Mouse (Mus musculus): ENCODE measurements around the gene Pde4b. TPM values are rescaled to one million over a fixed set of nuclear protein-coding genes. Genes with fewer than 3 reads are reported as not detected.

The Pde4b gene
- polyA plus RNA-seq, 1 experiment, result 11.5 TPM

DNA sequence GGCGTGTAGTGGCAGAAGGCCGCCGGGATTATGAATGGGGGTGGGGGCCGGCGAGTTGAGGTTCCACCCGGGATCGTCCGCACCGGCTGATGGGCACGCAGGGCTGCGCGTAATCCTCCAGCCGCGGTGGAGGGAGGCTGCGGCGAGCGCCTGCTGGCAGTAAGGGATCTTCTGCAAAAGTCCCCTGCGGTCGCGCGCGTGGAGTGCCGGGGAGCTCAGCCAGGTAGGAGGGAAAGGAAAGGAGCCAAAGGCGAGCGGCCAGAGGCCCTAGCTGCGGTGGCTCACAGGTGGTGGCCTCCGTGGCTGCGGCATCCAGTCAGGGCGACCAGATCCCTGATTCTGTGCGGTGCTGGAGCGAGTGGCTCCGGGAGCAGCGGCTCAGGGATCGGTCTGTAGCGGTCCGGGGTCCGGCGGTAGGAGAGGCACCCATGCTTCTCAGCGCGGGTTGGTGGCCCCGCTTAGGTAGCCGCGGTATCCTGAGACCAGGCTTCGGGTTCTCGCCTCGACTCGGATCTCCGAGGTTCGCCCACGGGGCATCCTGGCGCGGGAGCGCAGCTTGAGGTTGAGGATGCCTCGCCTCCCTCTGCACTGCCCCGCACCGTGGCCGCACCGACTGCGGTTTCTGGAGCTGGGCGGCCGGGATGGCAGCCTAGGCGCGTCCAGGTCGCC is 357 bp downstream of the Pde4b start:
- TF ChIP-seq CTCF (conservative IDR thresholded peaks at IDR 0.05; ENCODE audit: insufficient read depth, insufficient read length, low read depth, low read length), result no peak
- Histone ChIP-seq H3K36me3 (ENCODE audit: control insufficient read depth, insufficient read depth, low read length) (no peaks in the 10 kb centered on the region), H3K4me1 (ENCODE audit: control insufficient read depth, insufficient read depth, low read length) (no peaks in the 10 kb centered on the region), H3K27ac (ENCODE audit: insufficient read depth, low read depth, low read length) (no peak overlapping the region), H3K4me3 (ENCODE audit: insufficient read depth, low read depth, low read length) (peak overlapping the region; percentile 45), H3K27me3 (replicated peaks; ENCODE audit: control insufficient read depth, insufficient read depth, low read length) (peaks cover 2% of the 10 kb centered on the region; the same call in 1 of the 2 replicates)
- no peak for DNase-seq
- under 1% methylated on average over 64 of the region's 64 CpGs for WGBS

DNA sequence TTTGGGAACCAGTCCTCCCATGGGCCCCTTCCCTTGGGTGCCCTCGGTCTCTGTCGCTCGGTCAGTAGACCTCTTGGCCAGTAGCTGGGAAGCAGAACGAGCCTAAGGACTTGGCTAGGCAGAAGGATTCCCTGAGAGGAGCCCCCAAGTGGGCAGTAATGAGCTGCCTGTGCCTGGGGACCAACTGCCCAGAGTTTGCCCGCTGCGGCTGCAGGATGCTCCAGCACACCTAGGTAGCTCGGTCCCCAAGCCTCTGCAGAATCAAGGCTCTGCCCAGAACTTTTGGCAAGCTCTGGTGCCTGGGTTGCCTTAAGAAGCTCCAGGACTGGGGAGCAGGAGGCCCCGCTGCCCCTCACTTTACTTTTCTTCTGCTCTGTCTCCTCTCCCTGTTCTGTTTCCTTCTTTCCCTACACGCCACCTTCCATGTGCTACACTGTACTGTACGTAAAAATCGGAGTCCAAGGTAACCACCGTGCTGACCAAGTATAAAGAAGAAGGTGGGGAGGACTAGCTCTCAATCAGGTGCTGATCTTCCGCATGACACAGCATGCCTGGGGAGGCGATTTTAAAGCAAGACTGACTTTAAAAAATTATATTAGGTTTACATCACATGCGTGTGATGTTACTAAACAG is 1.0 kb downstream of the Pde4b start:
- peaks cover 2% of the 10 kb centered on the region; the same call in 1 of the 2 replicates for H3K27me3 ChIP-seq (replicated peaks; ENCODE audit: control insufficient read depth, insufficient read depth, low read length)
- H3K4me3 ChIP-seq (ENCODE audit: insufficient read depth, low read depth, low read length), result peak overlapping the region; percentile 45; the same call in 1 of the 2 replicates
- no peak overlapping the region for H3K27ac ChIP-seq (ENCODE audit: insufficient read depth, low read depth, low read length)
- TF ChIP-seq POLR2A (IDR thresholded peaks at IDR 0.05; ENCODE audit: low read depth, low read length) (no peak), CTCF (conservative IDR thresholded peaks at IDR 0.05; ENCODE audit: insufficient read depth, insufficient read length, low read depth, low read length) (no peak)
- H3K36me3 ChIP-seq (ENCODE audit: control insufficient read depth, insufficient read depth, low read length), result no peaks in the 10 kb centered on the region
- 30% methylated on average over 15 of the region's 15 CpGs for whole genome bisulfite sequencing
- no peak for DNase-seq
- H3K4me1 ChIP-seq (ENCODE audit: control insufficient read depth, insufficient read depth, low read length), result no peaks in the 10 kb centered on the region

DNA sequence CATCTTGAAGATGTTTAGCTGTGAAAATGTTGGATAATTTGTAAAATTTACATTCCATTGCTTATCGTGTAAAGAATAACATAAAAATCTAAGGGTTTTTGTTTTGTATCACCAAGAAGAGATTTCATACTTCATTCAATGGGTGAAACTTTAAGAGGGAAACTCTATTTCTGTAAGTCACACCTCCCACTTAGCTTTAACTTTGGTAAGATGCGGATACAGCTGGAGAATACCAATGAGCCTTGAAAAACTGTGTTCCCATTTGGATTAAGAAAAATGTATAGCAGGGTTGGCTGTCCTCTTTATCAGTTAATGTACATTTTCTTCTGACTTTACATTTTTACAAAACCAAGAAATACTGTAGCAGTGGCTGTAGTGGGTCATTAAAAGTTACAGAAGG is 8.5 kb downstream of the Pde4b start:
- Histone ChIP-seq H3K27ac (ENCODE audit: insufficient read depth, low read depth, low read length) (no peak overlapping the region), H3K27me3 (replicated peaks; ENCODE audit: control insufficient read depth, insufficient read depth, low read length) (no peaks in the 10 kb centered on the region), H3K4me3 (ENCODE audit: insufficient read depth, low read depth, low read length) (no peak overlapping the region), H3K4me1 (ENCODE audit: control insufficient read depth, insufficient read depth, low read length) (no peaks in the 10 kb centered on the region), H3K36me3 (ENCODE audit: control insufficient read depth, insufficient read depth, low read length) (no peaks in the 10 kb centered on the region)
- no peak for DNase-seq
- no peak for TF ChIP-seq POLR2A (IDR thresholded peaks at IDR 0.05; ENCODE audit: low read depth, low read length)
- TF ChIP-seq CTCF (conservative IDR thresholded peaks at IDR 0.05; ENCODE audit: insufficient read depth, insufficient read length, low read depth, low read length), result no peak
- WGBS, result 92% methylated on average over 2 of the region's 2 CpGs

DNA sequence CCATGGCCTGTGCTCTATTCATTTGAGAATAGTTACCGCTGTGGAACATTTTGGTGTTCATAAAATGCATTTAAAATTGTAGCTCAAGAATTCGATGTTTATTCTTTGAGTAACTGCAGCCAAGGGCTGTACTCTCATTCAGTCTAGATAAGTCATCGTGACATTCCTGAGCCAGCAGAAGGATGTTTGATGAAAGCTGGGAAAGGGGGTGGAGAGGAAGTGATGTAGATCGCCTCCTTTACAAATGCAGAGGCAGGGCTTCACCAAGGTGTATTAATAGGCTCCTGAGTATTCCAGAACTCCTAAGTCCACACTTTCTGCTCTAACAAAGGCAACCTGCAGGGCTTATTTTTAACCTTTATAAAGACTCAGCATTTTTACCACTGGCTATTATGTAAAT is 14.9 kb downstream of the Pde4b start:
- no peak overlapping the region for H3K4me3 ChIP-seq (ENCODE audit: insufficient read depth, low read depth, low read length)
- DNase-seq, result peak; percentile 10
- 61% methylated on average over 4 of the region's 4 CpGs for WGBS
- H3K27me3 ChIP-seq (replicated peaks; ENCODE audit: control insufficient read depth, insufficient read depth, low read length), result no peaks in the 10 kb centered on the region; the same call in 1 of the 2 replicates
- H3K27ac ChIP-seq (ENCODE audit: insufficient read depth, low read depth, low read length), result no peak overlapping the region
- no peaks in the 10 kb centered on the region for H3K36me3 ChIP-seq (ENCODE audit: control insufficient read depth, insufficient read depth, low read length)
- no peak for TF ChIP-seq CTCF (conservative IDR thresholded peaks at IDR 0.05; ENCODE audit: insufficient read depth, insufficient read length, low read depth, low read length)
- no peak for TF ChIP-seq POLR2A (IDR thresholded peaks at IDR 0.05; ENCODE audit: low read depth, low read length)
- H3K4me1 ChIP-seq (ENCODE audit: control insufficient read depth, insufficient read depth, low read length), result no peaks in the 10 kb centered on the region

DNA sequence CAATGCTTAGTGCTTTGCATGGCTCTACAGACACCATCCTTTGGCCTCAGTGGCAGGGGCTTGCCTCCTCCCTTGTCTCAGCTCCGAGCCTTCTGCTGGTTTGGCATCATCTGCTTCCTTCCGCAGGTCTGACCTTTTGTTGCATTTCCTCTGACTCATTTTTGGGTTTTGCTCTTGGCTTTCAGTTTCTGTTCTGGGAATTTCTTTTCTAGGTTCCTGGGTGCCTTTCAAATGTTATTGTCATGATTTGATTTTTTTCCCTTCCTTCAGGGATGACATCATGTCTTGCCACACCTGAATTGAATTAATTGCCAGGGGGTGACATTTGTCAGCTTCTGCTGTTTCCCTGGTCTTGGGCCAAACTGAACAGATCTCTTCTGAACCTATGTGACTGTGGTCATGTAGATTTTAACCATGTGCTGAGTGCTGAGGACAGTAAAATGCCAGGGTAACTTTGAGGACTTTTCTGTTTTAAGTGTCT is 17.2 kb downstream of the Pde4b start:
- Histone ChIP-seq H3K4me1 (ENCODE audit: control insufficient read depth, insufficient read depth, low read length) (no peaks in the 10 kb centered on the region), H3K27me3 (replicated peaks; ENCODE audit: control insufficient read depth, insufficient read depth, low read length) (no peaks in the 10 kb centered on the region; the same call in 1 of the 2 replicates), H3K36me3 (ENCODE audit: control insufficient read depth, insufficient read depth, low read length) (no peaks in the 10 kb centered on the region), H3K4me3 (ENCODE audit: insufficient read depth, low read depth, low read length) (no peak overlapping the region), H3K27ac (ENCODE audit: insufficient read depth, low read depth, low read length) (peak overlapping the region; percentile 12; the same call in 1 of the 2 replicates)
- DNase-seq, result peak; percentile 70
- 55% methylated on average over 2 of the region's 2 CpGs for WGBS
- TF ChIP-seq POLR2A (IDR thresholded peaks at IDR 0.05; ENCODE audit: low read depth, low read length) (no peak), CTCF (conservative IDR thresholded peaks at IDR 0.05; ENCODE audit: insufficient read depth, insufficient read length, low read depth, low read length) (no peak)

DNA sequence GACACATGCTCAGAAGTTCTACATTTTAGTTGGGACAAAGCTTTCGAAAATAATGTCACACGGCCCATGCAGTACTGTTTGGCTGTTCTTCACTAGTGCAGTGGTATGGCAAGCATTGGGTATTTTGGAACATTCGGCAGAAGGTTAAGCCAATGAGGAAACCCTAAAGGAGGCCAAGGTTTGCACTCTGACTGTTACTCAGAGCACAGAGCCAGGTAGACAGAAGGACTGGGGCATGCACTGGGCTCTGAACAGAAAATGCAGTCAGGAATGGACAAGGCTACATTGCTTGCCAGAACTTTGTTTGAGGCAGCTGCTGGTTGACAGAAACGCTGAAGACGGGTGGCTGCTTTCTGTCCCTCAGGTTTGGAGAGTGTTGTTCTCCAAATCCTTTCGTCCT is 19.4 kb downstream of the Pde4b start:
- no peak overlapping the region for H3K27ac ChIP-seq (ENCODE audit: insufficient read depth, low read depth, low read length)
- H3K27me3 ChIP-seq (replicated peaks; ENCODE audit: control insufficient read depth, insufficient read depth, low read length), result no peaks in the 10 kb centered on the region; the same call in 1 of the 2 replicates
- DNase-seq, result no peak
- 89% methylated on average over 6 of the region's 6 CpGs for WGBS
- no peaks in the 10 kb centered on the region for H3K4me1 ChIP-seq (ENCODE audit: control insufficient read depth, insufficient read depth, low read length)
- H3K4me3 ChIP-seq (ENCODE audit: insufficient read depth, low read depth, low read length), result no peak overlapping the region
- H3K36me3 ChIP-seq (ENCODE audit: control insufficient read depth, insufficient read depth, low read length), result no peaks in the 10 kb centered on the region
- TF ChIP-seq CTCF (conservative IDR thresholded peaks at IDR 0.05; ENCODE audit: insufficient read depth, insufficient read length, low read depth, low read length), result no peak
- no peak for TF ChIP-seq POLR2A (IDR thresholded peaks at IDR 0.05; ENCODE audit: low read depth, low read length)

DNA sequence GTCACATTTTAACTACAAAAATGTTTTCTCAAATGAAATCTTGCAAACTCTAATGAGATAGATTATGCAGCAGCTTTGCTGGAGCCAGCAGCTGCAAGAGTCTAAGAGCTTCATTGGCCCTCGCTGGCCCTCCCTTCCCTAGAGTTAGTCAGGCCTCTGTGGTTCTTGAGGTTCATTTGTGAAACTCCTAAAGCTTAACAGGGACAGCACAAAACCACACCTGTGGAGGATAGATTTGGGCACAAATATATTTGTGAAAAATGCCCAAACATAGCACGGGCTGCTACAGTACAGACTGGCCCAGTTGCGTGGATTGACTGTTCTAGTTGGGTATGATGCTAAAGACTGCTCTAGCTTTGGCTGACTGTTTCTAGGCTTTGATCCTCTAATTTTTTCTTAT is 32.1 kb downstream of the Pde4b start:
- Histone ChIP-seq H3K27ac (ENCODE audit: insufficient read depth, low read depth, low read length) (no peak overlapping the region), H3K27me3 (replicated peaks; ENCODE audit: control insufficient read depth, insufficient read depth, low read length) (no peaks in the 10 kb centered on the region), H3K4me1 (ENCODE audit: control insufficient read depth, insufficient read depth, low read length) (no peaks in the 10 kb centered on the region), H3K36me3 (ENCODE audit: control insufficient read depth, insufficient read depth, low read length) (no peaks in the 10 kb centered on the region), H3K4me3 (ENCODE audit: insufficient read depth, low read depth, low read length) (no peak overlapping the region)
- TF ChIP-seq CTCF (conservative IDR thresholded peaks at IDR 0.05; ENCODE audit: insufficient read depth, insufficient read length, low read depth, low read length) (no peak), POLR2A (IDR thresholded peaks at IDR 0.05; ENCODE audit: low read depth, low read length) (no peak)
- no peak for DNase-seq
- WGBS, result 93% methylated on average over 3 of the region's 3 CpGs

All from kidney, adult 2 months (tissue).